Mouse (Mus musculus) ES-Bruce4 (cell line): ENCODE data around the gene Scn9a. TPM values are rescaled to one million over a fixed set of nuclear protein-coding genes. Genes with fewer than 3 reads are reported as not detected.

ENCODE experiments used
- H3K27ac ChIP-seq: 2 replicates; pipeline ENCODE4 v1.5.1; 2012; ENCODE audit warnings: low read length, inconsistent platforms; ENCODE audit not compliant: insufficient read depth
- H3K27me3 ChIP-seq: 2 replicates; pipeline ENCODE4 v1.6.1; 2012; ENCODE audit warnings: mild to moderate bottlenecking, low read length, inconsistent platforms; ENCODE audit not compliant: control insufficient read depth, poor library complexity, insufficient read depth, severe bottlenecking
- H3K36me3 ChIP-seq: 2 replicates; pipeline ENCODE4 v1.6.1; 2012; ENCODE audit warnings: inconsistent platforms, mild to moderate bottlenecking, low read length, moderate library complexity; ENCODE audit not compliant: control insufficient read depth, poor library complexity, insufficient read depth, severe bottlenecking
- H3K4me1 ChIP-seq: one replicate; pipeline ENCODE4 v1.8.1; 2011; ENCODE audit warnings: low read length; ENCODE audit not compliant: control insufficient read depth, insufficient read depth
- H3K4me3 ChIP-seq: 2 replicates; pipeline ENCODE4 v1.5.1; 2011; ENCODE audit warnings: low read depth, mild to moderate bottlenecking, low read length
- H3K9ac ChIP-seq: 2 replicates; pipeline ENCODE4 v1.6.1; 2012; ENCODE audit warnings: low read depth, mild to moderate bottlenecking, inconsistent platforms; ENCODE audit not compliant: poor library complexity, severe bottlenecking
- H3K9me3 ChIP-seq: replicated peaks from 2 replicates; pipeline ENCODE4 v1.6.1; 2012; ENCODE audit warnings: mild to moderate bottlenecking, low read length, inconsistent platforms; ENCODE audit not compliant: control insufficient read depth, poor library complexity, insufficient read depth, severe bottlenecking
- CTCF ChIP-seq: IDR thresholded peaks from one replicate; pipeline ENCODE4 v1.8.1; 2011; ENCODE audit warnings: low read depth, low read length
- EP300 ChIP-seq: IDR thresholded peaks from 2 replicates; pipeline ENCODE4 v1.6.1; 2011; ENCODE audit warnings: low read depth, low read length; ENCODE audit not compliant: insufficient read depth
- POLR2A ChIP-seq: IDR thresholded peaks from one replicate; pipeline ENCODE4 v1.8.1; 2011; ENCODE audit warnings: low read length; ENCODE audit not compliant: insufficient read depth
- polyA plus RNA-seq: library from polyadenylated mRNA; stranded (reverse); fragments of >200 nt; gene quantifications from 2 replicates; pipeline ENCODE4 v1.2.4, GENCODE M21; 2011; ENCODE audit warnings: low read depth; ENCODE audit not compliant: missing spikeins, insufficient read depth, insufficient read length

Gene Scn9a
- polyA plus RNA-seq, 1 experiment, result 0.28 TPM

DNA sequence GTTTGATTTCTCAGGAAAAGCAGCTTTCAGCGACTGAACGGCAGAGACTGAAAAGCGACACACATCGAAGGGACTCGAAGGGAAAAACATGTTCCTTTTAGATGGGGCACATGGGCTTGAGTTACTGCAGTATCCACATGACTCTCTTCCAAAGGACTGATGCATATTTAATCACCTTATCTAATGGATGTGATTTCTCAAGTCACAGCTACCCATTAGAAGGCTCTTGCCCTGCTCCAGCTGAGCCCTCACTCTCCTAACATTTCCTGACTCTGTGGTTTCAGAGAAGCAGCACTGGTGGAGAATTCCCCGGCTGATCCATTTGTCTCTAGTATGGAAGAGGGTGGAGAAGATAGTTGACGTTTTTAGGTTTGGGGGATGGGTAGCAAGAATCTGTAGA lies 23.7 kb downstream of the Scn9a start:
- Histone ChIP-seq H3K27ac (no peak overlapping the region), H3K4me3 (no peak overlapping the region), H3K4me1 (no peaks in the 10 kb centered on the region), H3K9ac (no peak overlapping the region), H3K9me3 (no peaks in the 10 kb centered on the region), H3K27me3 (no peaks in the 10 kb centered on the region; the same call in 1 of the 2 replicates), H3K36me3 (no peaks in the 10 kb centered on the region)
- TF ChIP-seq CTCF, result no peak
- no peak for TF ChIP-seq EP300
- no peak for TF ChIP-seq POLR2A

DNA sequence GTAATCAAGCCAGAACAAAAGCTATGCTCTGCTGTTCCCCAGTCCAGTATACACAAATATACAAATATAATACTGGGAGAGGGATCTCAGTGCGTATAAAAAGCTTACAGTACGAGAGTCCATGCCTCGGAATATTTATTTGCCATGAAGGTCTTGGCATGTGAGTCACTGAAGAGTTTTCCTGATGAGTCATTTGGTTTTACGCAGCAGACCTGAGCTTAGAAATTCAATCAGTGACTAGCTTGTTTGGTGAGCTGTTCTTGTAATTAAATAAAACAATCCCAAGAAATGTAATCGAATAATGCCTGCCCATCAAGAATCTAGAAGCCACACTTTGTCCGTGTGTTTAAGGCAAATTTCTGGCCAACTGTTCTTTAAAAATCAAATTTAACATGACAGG lies 37.4 kb downstream of the Scn9a start:
- Histone ChIP-seq H3K9ac (no peak overlapping the region), H3K27me3 (no peaks in the 10 kb centered on the region), H3K9me3 (no peaks in the 10 kb centered on the region), H3K27ac (no peak overlapping the region), H3K4me3 (no peak overlapping the region), H3K4me1 (no peaks in the 10 kb centered on the region), H3K36me3 (no peaks in the 10 kb centered on the region)
- TF ChIP-seq CTCF (no peak), POLR2A (no peak), EP300 (no peak)

DNA sequence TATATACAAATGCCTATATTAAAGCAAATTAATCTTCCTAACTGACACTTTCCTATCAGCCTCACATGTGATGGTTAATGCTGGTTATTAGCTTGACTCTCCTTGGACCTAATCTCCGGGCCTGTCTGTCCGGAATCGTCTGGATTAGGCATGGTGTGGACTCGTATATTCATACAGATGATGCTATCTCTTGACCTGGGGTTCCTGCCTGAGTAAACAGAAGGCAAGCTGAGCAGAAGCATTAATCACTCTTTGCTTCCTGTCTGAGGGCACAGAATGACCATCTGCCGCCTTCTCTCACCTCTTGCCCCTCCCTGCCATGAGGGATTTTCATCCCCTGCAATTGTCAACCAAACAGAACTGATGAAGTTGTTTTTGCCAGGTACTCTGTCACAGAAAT lies 38.6 kb downstream of the Scn9a start:
- Histone ChIP-seq H3K4me3 (no peak overlapping the region), H3K27ac (no peak overlapping the region), H3K4me1 (no peaks in the 10 kb centered on the region), H3K27me3 (no peaks in the 10 kb centered on the region), H3K9me3 (no peaks in the 10 kb centered on the region), H3K36me3 (no peaks in the 10 kb centered on the region), H3K9ac (no peak overlapping the region)
- no peak for TF ChIP-seq POLR2A
- TF ChIP-seq EP300, result no peak
- TF ChIP-seq CTCF, result no peak

- Histone ChIP-seq H3K27me3 (no peaks in the 10 kb centered on the region), H3K27ac (no peak overlapping the region), H3K4me3 (no peak overlapping the region), H3K36me3 (no peaks in the 10 kb centered on the region), H3K9me3 (no peaks in the 10 kb centered on the region), H3K9ac (no peak overlapping the region), H3K4me1 (no peaks in the 10 kb centered on the region)
- TF ChIP-seq POLR2A (no peak), CTCF (no peak), EP300 (no peak)
Measured at GRCm38 (mm10) chr2:66590151-66590550, 44.6 kb downstream of the Scn9a start.

- Histone ChIP-seq H3K4me3 (no peak overlapping the region), H3K36me3 (no peaks in the 10 kb centered on the region), H3K9me3 (no peaks in the 10 kb centered on the region), H3K4me1 (no peaks in the 10 kb centered on the region), H3K9ac (no peak overlapping the region), H3K27me3 (no peaks in the 10 kb centered on the region), H3K27ac (no peak overlapping the region)
- TF ChIP-seq POLR2A, result no peak
- no peak for TF ChIP-seq EP300
- no peak for TF ChIP-seq CTCF
Measured at GRCm38 (mm10) chr2:66580026-66580808, 54.5 kb downstream of the Scn9a start.

DNA sequence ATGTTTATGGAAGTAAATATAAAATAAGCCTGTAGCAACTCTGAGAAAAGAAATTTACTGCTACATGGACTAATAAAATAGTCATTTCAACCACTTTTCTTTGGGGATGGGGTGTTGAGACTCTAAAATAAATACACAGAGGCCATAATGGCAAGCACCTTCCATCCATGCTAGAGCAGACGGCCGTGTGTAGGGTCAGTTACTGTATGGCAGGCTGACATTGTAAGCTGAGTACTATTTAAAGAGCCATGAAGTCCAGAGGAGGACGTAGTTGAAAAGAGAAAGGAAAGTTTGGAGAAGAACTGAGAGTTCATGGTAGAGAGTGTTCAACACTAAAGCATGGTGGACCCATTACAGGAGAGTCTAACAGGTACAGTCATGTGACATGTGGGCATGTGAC lies 86.5 kb downstream of the Scn9a start:
- Histone ChIP-seq H3K27me3 (no peaks in the 10 kb centered on the region), H3K27ac (no peak overlapping the region), H3K4me3 (no peak overlapping the region), H3K9ac (no peak overlapping the region), H3K4me1 (no peaks in the 10 kb centered on the region), H3K36me3 (no peaks in the 10 kb centered on the region), H3K9me3 (no peaks in the 10 kb centered on the region)
- TF ChIP-seq EP300, result no peak
- no peak for TF ChIP-seq CTCF
- TF ChIP-seq POLR2A, result no peak
